26 mouse cellular contexts compared by ENCODE assay signal in genomic region chr14:32351181-32351920, GRCm38 (mm10). TPM values are rescaled to one million over a fixed set of nuclear protein-coding genes. Genes with fewer than 3 reads are reported as not detected.
"Had no signal": no experiment of that assay in that cellular context is flagged by ENCODE, and none has a peak within 500 bp of the region (broad histone marks: within the 10 kb centered on the region; RNA-seq: fewer than 3 reads in every experiment).

No protein-coding gene starts in this region.

RNA-seq across cellular contexts. Expression of gene 1700024G13Rik, which starts 36.8 kb away (rescaled TPM):
- total RNA-seq: gastrocnemius, adult 8-10 months; gastrocnemius, postnatal 14 days; gastrocnemius, postnatal 36 days; heart, adult 18-20 months; heart, adult 8-10 months; heart, postnatal 10 days; heart, postnatal 25 days; heart, postnatal 4 days; layer of hippocampus, postnatal 25 days; left cerebral cortex, adult 2 months; left cerebral cortex, postnatal 14 days; left cerebral cortex, postnatal 36 days had no signal
- polyA plus RNA-seq: heart, embryonic 10.5 days; heart, embryonic 12.5 days; heart, embryonic 14.5 days; inflammation-experienced regulatory T-cells, adult 6 months; intestine, embryonic 15.5 days; kidney, embryonic 14.5 days; kidney, embryonic 16.5 days; limb, embryonic 10.5 days; limb, embryonic 12.5 days; limb, embryonic 14.5 days; liver, embryonic 11.5 days; liver, embryonic 13.5 days; liver, embryonic 15.5 days; liver, postnatal 0 days had no signal
